Mouse (Mus musculus): Measurements from ENCODE around the gene Itgb8. TPM values are rescaled to one million over a fixed set of nuclear protein-coding genes. Genes with fewer than 3 reads are reported as not detected.

Itgb8 gene
- polyA plus RNA-seq, 1 experiment from 2014 or later, result 3.1 TPM

DNA sequence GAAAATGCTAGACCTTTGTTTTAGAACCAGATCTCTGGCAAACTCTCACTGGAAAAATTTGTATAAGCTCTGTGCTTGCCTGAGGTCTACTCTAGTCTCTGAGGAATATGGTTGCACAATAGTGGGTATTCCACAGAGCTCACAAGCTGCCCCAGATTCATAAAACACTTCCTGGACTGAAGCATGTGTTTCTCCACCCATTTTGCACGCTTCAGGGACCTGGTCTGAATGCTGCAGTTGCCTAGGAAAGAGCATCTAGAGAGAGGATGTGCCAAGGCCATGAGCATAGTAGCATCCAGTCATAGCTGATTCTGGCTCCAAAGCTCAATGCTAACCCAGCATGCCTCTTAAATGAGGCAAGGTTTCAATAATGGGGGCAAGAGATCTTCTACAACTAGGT is 74.4 kb downstream of the Itgb8 start:
- no peak overlapping the region for H3K27ac ChIP-seq
- H3K9ac ChIP-seq, result no peak overlapping the region
- no peaks in the 10 kb centered on the region for H3K36me3 ChIP-seq
- H3K4me3 ChIP-seq (replicated peaks), result no peak overlapping the region
- no peaks in the 10 kb centered on the region for H3K9me3 ChIP-seq (replicated peaks)
- 55% methylated on average over 1 of the region's 1 CpGs for WGBS
- no peaks in the 10 kb centered on the region for H3K27me3 ChIP-seq
- H3K4me2 ChIP-seq, result no peak overlapping the region
- no peak for ATAC-seq (replicated peaks; ENCODE audit: low FRiP score)
- no peaks in the 10 kb centered on the region for H3K4me1 ChIP-seq

GRCm38 (mm10) chr12:119160786-119161185 is 77.8 kb downstream of the Itgb8 start:
- Histone ChIP-seq H3K27ac (no peak overlapping the region), H3K4me2 (no peak overlapping the region), H3K9ac (no peak overlapping the region), H3K36me3 (no peaks in the 10 kb centered on the region), H3K9me3 (replicated peaks) (no peaks in the 10 kb centered on the region), H3K27me3 (no peaks in the 10 kb centered on the region), H3K4me1 (no peaks in the 10 kb centered on the region), H3K4me3 (replicated peaks) (no peak overlapping the region)
- no peak for ATAC-seq (replicated peaks; ENCODE audit: low FRiP score)

- no peaks in the 10 kb centered on the region for H3K4me1 ChIP-seq
- no peak for ATAC-seq (replicated peaks; ENCODE audit: low FRiP score)
- no peak overlapping the region for H3K9ac ChIP-seq
- 54% methylated on average over 4 of the region's 4 CpGs for WGBS
- H3K27me3 ChIP-seq, result no peaks in the 10 kb centered on the region
- no peak overlapping the region for H3K27ac ChIP-seq
- no peak overlapping the region for H3K4me2 ChIP-seq
- H3K4me3 ChIP-seq (replicated peaks), result no peak overlapping the region
- no peaks in the 10 kb centered on the region for H3K36me3 ChIP-seq
- H3K9me3 ChIP-seq (replicated peaks), result no peaks in the 10 kb centered on the region
Measured at GRCm38 (mm10) chr12:119159254-119159933, 79.2 kb downstream of the Itgb8 start.

DNA sequence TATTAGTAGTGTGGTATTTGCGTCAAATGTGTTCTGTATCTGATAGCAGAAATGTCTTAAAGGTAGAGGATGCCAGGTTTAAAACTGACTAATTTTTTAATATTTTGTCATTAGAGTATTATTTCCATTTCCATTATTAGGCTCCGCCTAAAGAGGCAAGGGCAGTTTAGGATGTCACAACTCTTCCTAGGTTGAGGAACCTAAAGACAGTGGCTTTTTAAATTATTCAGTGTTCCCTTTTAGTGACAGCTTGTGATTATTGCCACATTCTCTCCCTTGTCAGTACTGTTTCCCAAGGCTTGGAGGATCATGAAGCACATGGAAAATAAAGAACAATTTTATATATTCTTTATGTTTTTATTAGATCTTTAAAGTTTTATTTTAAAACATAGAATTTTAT is 80.9 kb downstream of the Itgb8 start:
- no peak overlapping the region for H3K4me3 ChIP-seq (replicated peaks)

DNA sequence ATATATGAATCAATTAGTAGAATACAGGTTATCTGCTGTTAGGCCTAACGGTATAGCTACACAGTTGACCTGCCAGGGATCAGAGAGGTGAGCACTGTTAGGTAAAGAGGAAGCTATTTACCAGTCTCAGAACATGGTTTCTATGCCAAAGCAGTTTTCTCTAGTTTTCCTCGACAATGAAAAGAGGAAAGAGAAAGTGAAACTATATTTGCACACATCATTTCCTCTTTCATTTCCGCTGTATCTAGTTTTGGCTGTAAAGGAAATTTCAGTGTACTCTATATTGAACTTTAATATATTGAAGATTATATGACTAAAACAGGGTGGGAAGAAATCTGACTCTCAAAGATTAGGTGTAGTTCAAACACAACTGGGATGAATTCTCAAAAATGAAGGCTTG is 81.5 kb downstream of the Itgb8 start:
- Histone ChIP-seq H3K4me2 (no peak overlapping the region), H3K36me3 (no peaks in the 10 kb centered on the region), H3K9ac (no peak overlapping the region), H3K4me1 (no peaks in the 10 kb centered on the region), H3K27me3 (no peaks in the 10 kb centered on the region), H3K9me3 (replicated peaks) (no peaks in the 10 kb centered on the region), H3K4me3 (replicated peaks) (no peak overlapping the region), H3K27ac (no peak overlapping the region)
- 85% methylated on average over 3 of the region's 3 CpGs for WGBS
- ATAC-seq (replicated peaks; ENCODE audit: low FRiP score), result no peak

More for the DNA sequence above, 80.9 kb downstream of the Itgb8 start:
- H3K9ac ChIP-seq, result no peak overlapping the region
- H3K36me3 ChIP-seq, result no peaks in the 10 kb centered on the region
- H3K27ac ChIP-seq, result no peak overlapping the region
- 94% methylated on average over 2 of the region's 2 CpGs for WGBS
- no peaks in the 10 kb centered on the region for H3K9me3 ChIP-seq (replicated peaks)
- no peak overlapping the region for H3K4me2 ChIP-seq
- ATAC-seq (replicated peaks; ENCODE audit: low FRiP score), result no peak
- no peaks in the 10 kb centered on the region for H3K27me3 ChIP-seq
- H3K4me1 ChIP-seq, result no peaks in the 10 kb centered on the region

DNA sequence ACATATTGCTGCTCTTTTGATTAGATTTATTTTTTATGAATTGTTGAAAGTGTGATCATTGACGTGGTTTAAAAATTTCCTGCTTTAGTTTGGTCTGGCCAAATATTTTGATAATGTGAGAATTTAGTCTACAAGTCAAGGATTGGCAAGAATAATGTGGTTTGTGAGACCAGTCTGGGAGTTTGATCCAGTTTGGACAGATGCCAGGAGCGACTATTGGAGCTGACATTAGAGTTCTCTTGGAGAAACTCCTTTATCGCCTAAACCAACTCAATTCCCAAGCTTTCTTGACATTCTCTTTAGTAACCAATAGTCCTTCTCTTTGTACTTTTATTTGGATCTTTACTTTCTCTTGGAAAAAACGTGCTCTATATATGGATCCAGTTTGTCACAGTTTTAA is 83.0 kb downstream of the Itgb8 start:
- Histone ChIP-seq H3K4me3 (replicated peaks) (no peak overlapping the region), H3K27ac (no peak overlapping the region), H3K27me3 (no peaks in the 10 kb centered on the region), H3K9ac (no peak overlapping the region), H3K4me1 (no peaks in the 10 kb centered on the region), H3K36me3 (no peaks in the 10 kb centered on the region), H3K9me3 (replicated peaks) (no peaks in the 10 kb centered on the region), H3K4me2 (no peak overlapping the region)
- no peak for ATAC-seq (replicated peaks; ENCODE audit: low FRiP score)
- WGBS, result 68% methylated on average over 4 of the region's 4 CpGs

DNA sequence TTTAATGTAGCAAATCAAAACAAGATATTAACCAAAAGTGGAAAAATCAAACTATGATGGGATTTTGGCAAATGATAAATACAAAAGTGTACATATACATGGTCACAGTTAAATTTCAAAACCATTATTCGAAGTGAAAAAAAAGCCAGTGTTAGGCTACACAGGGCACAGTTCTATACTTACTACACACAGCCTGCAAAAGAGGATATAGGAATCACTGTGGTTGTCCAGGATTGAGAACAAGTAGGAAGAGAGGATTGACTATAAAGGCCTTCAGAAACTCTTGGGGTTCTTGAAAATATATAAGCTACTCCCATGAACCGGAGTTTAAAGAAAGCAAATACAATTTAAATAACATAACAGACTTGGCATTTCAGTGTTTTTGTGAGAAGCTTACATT is 87.6 kb downstream of the Itgb8 start:
- Histone ChIP-seq H3K4me1 (no peaks in the 10 kb centered on the region), H3K27ac (no peak overlapping the region), H3K36me3 (no peaks in the 10 kb centered on the region), H3K9me3 (replicated peaks) (no peaks in the 10 kb centered on the region), H3K9ac (no peak overlapping the region), H3K4me2 (no peak overlapping the region), H3K27me3 (no peaks in the 10 kb centered on the region), H3K4me3 (replicated peaks) (no peak overlapping the region)
- ATAC-seq (replicated peaks; ENCODE audit: low FRiP score), result no peak
- WGBS, result 92% methylated on average over 2 of the region's 2 CpGs

DNA sequence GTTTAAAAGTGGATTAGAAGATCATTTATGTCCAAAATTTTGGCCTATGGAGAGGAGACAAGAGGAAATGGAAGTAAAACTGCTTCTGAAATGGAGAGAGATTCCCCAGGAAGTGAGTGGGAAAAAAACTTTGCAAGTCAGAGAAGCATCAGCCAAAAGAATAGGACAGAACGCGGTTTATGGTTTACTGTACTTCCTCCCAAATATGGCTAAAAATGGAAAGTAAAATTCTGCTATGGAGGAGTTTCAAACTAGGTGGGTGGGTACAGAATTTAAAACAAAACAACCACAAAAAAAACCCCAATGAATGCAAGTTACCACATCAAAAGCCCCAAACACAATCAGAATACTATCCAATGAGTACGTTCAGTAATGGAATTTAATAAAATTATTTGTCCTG is 90.8 kb downstream of the Itgb8 start:
- ATAC-seq (replicated peaks; ENCODE audit: low FRiP score), result no peak
- H3K4me2 ChIP-seq, result no peak overlapping the region
- WGBS, result 86% methylated on average over 3 of the region's 3 CpGs
- H3K27ac ChIP-seq, result no peak overlapping the region
- H3K9me3 ChIP-seq (replicated peaks), result no peaks in the 10 kb centered on the region
- no peak overlapping the region for H3K9ac ChIP-seq
- H3K27me3 ChIP-seq, result no peaks in the 10 kb centered on the region
- no peaks in the 10 kb centered on the region for H3K4me1 ChIP-seq
- H3K4me3 ChIP-seq (replicated peaks), result no peak overlapping the region
- H3K36me3 ChIP-seq, result no peaks in the 10 kb centered on the region

DNA sequence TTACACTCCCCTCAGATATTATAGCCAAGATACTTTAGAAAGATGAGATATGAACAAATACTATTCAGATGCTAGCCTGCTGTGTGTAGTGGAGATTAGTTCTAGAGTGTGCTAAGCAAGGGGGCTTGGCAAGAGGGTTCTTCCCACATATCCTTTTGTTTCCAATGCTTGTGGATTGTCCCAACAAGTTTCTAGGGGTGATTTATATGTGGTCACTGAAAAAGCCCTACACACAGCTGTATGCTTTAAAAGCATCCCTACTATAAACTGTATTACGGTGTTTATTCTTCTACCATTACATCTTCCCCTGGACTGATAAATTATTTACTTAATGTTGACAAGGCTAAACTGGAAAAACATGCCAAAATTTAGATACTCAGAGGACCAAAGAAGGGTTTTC is 92.6 kb downstream of the Itgb8 start:
- no peak overlapping the region for H3K9ac ChIP-seq
- no peak for ATAC-seq (replicated peaks; ENCODE audit: low FRiP score)
- 67% methylated on average over 1 of the region's 1 CpGs for WGBS

DNA sequence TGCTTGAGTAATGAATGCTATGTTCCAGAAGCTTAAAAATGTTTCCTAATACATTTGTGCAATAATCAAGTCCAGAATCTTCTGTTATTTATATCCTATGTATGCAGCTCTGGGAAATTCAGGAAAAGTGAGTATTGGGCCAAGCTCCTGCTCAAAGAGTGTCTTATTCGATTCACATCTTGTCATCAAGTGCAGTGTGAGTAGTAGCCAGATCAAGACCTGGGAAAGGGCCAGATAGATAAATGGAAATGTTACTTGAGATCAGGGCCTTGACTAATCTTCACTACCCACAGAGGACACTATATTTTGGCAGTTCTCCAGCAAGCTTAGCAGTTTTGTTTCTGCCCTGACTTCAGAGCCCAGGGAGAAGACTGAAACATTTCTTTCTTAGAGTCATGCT is 100.7 kb downstream of the Itgb8 start:
- H3K4me3 ChIP-seq (replicated peaks), result no peak overlapping the region
- H3K4me1 ChIP-seq, result no peaks in the 10 kb centered on the region
- H3K4me2 ChIP-seq, result no peak overlapping the region
- H3K27me3 ChIP-seq, result no peaks in the 10 kb centered on the region
- no peak for ATAC-seq (replicated peaks; ENCODE audit: low FRiP score)
- WGBS, result 64% methylated on average over 1 of the region's 1 CpGs
- H3K27ac ChIP-seq, result no peak overlapping the region
- H3K9ac ChIP-seq, result no peak overlapping the region
- H3K9me3 ChIP-seq (replicated peaks), result no peaks in the 10 kb centered on the region
- H3K36me3 ChIP-seq, result no peaks in the 10 kb centered on the region

More for the DNA sequence above, 92.6 kb downstream of the Itgb8 start:
- Histone ChIP-seq H3K4me1 (no peaks in the 10 kb centered on the region), H3K9me3 (replicated peaks) (no peaks in the 10 kb centered on the region), H3K4me2 (no peak overlapping the region), H3K4me3 (replicated peaks) (no peak overlapping the region), H3K27me3 (no peaks in the 10 kb centered on the region), H3K27ac (no peak overlapping the region), H3K36me3 (no peaks in the 10 kb centered on the region)

- ATAC-seq (replicated peaks; ENCODE audit: low FRiP score), result no peak
- Histone ChIP-seq H3K4me2 (no peak overlapping the region), H3K9ac (no peak overlapping the region), H3K9me3 (replicated peaks) (no peaks in the 10 kb centered on the region), H3K27me3 (no peaks in the 10 kb centered on the region), H3K4me1 (no peaks in the 10 kb centered on the region), H3K4me3 (replicated peaks) (no peak overlapping the region), H3K36me3 (no peaks in the 10 kb centered on the region), H3K27ac (no peak overlapping the region)
- WGBS, result 54% methylated on average over 6 of the region's 6 CpGs
Measured at GRCm38 (mm10) chr12:119113522-119114135, 125.0 kb downstream of the Itgb8 start.

DNA sequence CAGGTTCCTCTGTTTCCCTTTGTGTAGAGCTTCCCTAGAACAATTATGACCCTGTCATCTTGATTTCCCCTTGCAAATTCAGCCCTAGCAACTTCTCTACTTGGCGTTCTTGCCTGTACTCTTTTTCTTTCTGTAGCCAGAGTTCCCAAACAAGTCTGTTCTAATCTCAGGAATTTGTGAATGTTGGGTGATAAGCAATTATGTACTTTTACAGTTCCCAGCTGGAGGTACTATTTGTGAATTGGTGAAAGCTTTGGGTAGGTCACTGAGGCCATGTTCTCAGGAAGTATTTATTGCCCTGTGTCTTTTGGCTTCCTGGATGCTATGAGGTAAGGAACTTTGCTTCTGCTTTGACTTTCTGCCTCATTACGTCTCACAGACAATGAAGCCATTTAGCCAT is 128.5 kb downstream of the Itgb8 start:
- no peak overlapping the region for H3K4me3 ChIP-seq (replicated peaks)
- no peaks in the 10 kb centered on the region for H3K9me3 ChIP-seq (replicated peaks)
- H3K27me3 ChIP-seq, result no peaks in the 10 kb centered on the region
- ATAC-seq (replicated peaks; ENCODE audit: low FRiP score), result no peak
- 24% methylated on average over 2 of the region's 2 CpGs for WGBS
- H3K9ac ChIP-seq, result no peak overlapping the region
- H3K4me1 ChIP-seq, result no peaks in the 10 kb centered on the region
- no peak overlapping the region for H3K4me2 ChIP-seq
- H3K27ac ChIP-seq, result no peak overlapping the region
- no peaks in the 10 kb centered on the region for H3K36me3 ChIP-seq
